Mouse (Mus musculus): ENCODE measurements at regions not wholly inside any gene's neighbourhood (a gene's known extent, or its start where the extent isn't known, plus 50 kb on each side); places are given as distances from the start of the nearest gene placed in this dataset.
"Not testable (repeated sequence)": the region's sequence is repeated elsewhere in the genome, so short reads cannot be mapped to it uniquely, and the experiment has no call there.

DNA sequence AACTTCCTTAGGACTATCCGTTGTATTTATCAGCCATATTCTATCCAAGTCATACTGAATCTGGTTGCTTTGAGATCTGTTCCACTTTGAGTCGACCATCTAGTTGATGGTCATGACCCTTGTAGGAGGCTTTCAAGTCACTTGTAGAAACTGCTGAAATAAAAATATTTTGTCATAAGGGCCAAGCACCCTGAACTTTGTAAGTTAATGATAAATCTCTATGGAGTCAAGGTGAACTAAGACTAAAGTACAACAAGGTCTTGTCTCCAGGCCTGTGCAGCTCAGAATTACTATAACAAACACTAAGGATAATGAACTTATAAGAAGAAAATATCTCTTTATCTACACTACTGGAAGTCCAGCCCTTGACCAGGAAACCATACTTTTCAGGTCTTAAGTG is 193.8 kb upstream of the Plxna2 start:
- Histone ChIP-seq H3K9ac (ENCODE audit: low read depth, low read length) (no peak overlapping the region), H3K27ac (ENCODE audit: low read depth, low read length) (no peak overlapping the region), H3K4me3 (ENCODE audit: low read depth, low read length) (no peak overlapping the region), H3K4me1 (replicated peaks; ENCODE audit: control insufficient read depth, insufficient read depth, low read length) (no peaks in the 10 kb centered on the region), H3K9me3 (ENCODE audit: control insufficient read depth, low read length) (no peaks in the 10 kb centered on the region), H3K27me3 (replicated peaks; ENCODE audit: control insufficient read depth, insufficient read depth, low read length) (no peaks in the 10 kb centered on the region), H3K4me2 (no peak overlapping the region), H3K36me3 (ENCODE audit: control insufficient read depth, insufficient read depth, low read length) (no peaks in the 10 kb centered on the region)
- ATAC-seq (replicated peaks; ENCODE audit: low FRiP score) = no peak
- no peak for DNase-seq (ENCODE audit: low spot score)
- WGBS = 78% methylated on average over 2 of the region's 2 CpGs

DNA sequence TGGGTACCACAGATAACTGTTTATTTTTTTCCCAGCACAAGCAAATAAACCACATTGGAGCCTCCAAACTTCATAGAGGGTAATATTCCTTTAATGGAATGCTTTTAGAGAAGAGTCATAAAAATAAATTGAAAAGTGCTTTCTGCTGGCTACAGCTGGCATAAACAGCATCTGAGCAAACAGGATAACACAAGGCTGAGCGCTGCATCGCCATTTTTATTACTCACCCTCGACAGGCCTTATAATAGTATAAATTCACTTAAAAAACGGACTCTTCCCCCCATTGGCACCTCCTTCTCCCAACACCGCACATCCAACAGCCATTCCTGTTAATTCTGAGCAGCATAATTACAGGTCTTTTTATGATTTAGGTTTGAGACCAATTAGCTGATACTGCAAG is 205.8 kb upstream of the Plxna2 start:
- no peaks in the 10 kb centered on the region for H3K27me3 ChIP-seq (replicated peaks; ENCODE audit: control insufficient read depth, insufficient read depth, low read length)
- 76% methylated on average over 5 of the region's 5 CpGs for WGBS
- ATAC-seq (replicated peaks; ENCODE audit: low FRiP score) = no peak
- H3K4me2 ChIP-seq = no peak overlapping the region
- no peaks in the 10 kb centered on the region for H3K9me3 ChIP-seq (ENCODE audit: control insufficient read depth, low read length)
- no peak overlapping the region for H3K4me3 ChIP-seq (ENCODE audit: low read depth, low read length)
- no peaks in the 10 kb centered on the region for H3K36me3 ChIP-seq (ENCODE audit: control insufficient read depth, insufficient read depth, low read length)
- H3K9ac ChIP-seq (ENCODE audit: low read depth, low read length) = no peak overlapping the region
- H3K27ac ChIP-seq (ENCODE audit: low read depth, low read length) = no peak overlapping the region
- no peaks in the 10 kb centered on the region for H3K4me1 ChIP-seq (replicated peaks; ENCODE audit: control insufficient read depth, insufficient read depth, low read length)
- DNase-seq (ENCODE audit: low spot score) = no peak

DNA sequence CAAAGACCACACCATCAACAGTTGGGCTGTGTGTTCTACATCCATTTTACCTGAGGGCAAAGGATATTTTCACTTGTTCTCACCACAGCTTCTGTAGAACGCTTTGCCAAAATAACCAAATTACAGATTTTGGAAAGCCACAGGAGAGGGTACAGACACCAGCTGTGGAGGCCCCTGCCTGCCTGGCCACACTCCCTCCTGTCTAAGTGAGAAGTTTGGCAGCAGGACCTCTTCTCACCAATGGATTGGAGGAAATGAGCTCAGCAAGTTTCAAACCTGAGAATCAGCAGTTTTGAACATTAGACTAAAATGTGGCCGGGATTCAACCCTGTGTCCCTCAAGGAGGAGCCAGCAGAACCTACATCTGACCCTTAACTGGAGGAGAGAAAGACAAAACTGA is 206.2 kb upstream of the Plxna2 start:
- no peak for ATAC-seq (replicated peaks; ENCODE audit: low FRiP score)
- Histone ChIP-seq H3K4me1 (replicated peaks; ENCODE audit: control insufficient read depth, insufficient read depth, low read length) (no peaks in the 10 kb centered on the region), H3K9me3 (ENCODE audit: control insufficient read depth, low read length) (no peaks in the 10 kb centered on the region), H3K27me3 (replicated peaks; ENCODE audit: control insufficient read depth, insufficient read depth, low read length) (no peaks in the 10 kb centered on the region), H3K4me2 (no peak overlapping the region), H3K27ac (ENCODE audit: low read depth, low read length) (no peak overlapping the region), H3K9ac (ENCODE audit: low read depth, low read length) (no peak overlapping the region), H3K4me3 (ENCODE audit: low read depth, low read length) (no peak overlapping the region), H3K36me3 (ENCODE audit: control insufficient read depth, insufficient read depth, low read length) (no peaks in the 10 kb centered on the region)
- WGBS = 64% methylated on average over 2 of the region's 2 CpGs
- no peak for DNase-seq (ENCODE audit: low spot score)

DNA sequence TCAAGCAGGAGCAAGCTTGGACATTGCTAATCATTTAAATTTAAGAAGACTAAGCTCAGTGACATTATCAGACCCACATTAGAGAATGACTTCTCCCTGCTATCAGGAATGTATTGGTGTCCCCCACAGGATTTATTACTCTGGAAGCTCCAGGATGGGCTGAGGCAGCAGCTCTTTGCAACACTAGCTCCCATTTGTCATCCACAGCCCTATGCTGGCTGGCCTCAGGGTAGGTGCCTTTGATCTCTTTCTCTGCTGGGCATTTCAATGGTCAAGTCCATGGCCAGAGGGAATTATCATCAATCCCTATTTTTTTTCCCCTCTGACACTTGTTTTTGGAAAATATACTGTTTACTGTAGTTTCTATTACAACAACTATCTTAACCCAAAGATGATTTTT is 218.7 kb upstream of the Plxna2 start:
- ATAC-seq (replicated peaks; ENCODE audit: low FRiP score) (no peak), DNase-seq (ENCODE audit: low spot score) (no peak)
- H3K36me3 ChIP-seq (ENCODE audit: control insufficient read depth, insufficient read depth, low read length) = no peaks in the 10 kb centered on the region
- H3K9ac ChIP-seq (ENCODE audit: low read depth, low read length) = no peak overlapping the region
- no peaks in the 10 kb centered on the region for H3K27me3 ChIP-seq (replicated peaks; ENCODE audit: control insufficient read depth, insufficient read depth, low read length)
- no peaks in the 10 kb centered on the region for H3K9me3 ChIP-seq (ENCODE audit: control insufficient read depth, low read length)
- no peak overlapping the region for H3K27ac ChIP-seq (ENCODE audit: low read depth, low read length)
- H3K4me2 ChIP-seq = no peak overlapping the region
- H3K4me1 ChIP-seq (replicated peaks; ENCODE audit: control insufficient read depth, insufficient read depth, low read length) = no peaks in the 10 kb centered on the region
- no peak overlapping the region for H3K4me3 ChIP-seq (ENCODE audit: low read depth, low read length)

DNA sequence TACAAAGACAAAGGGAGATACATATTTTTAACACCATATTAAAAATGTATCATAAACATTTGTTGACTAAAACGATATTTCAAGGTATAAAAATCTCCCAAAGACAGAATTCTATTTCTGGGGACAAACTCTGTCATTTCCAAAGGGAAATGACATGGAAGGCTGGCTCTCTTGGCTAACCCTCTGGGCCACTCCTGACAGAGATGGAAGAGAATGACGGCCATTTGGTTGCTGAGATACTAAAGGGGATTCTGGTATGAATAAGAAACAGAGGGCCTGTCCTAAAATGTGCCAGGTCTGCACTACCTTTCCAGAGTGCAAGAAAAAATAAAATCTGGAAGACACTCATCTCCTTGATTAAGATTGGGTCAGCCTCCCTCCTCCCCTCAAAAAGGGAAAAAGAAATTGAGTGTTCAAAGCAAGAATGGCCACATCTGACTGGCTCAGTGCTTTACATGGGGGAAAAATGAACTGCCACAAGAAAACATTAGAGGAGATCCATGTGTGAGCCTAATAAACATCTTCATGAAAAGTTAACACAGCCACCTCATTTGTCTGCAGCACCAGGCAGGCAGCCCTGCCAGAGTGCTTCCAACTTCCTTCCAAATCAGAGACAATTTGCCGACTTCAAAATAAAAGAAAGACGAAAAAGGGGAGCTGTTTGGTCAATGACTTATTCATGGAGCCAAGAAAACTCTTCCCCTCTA is 221.1 kb upstream of the Plxna2 start:
- no peak overlapping the region for H3K9ac ChIP-seq (ENCODE audit: low read depth, low read length)
- no peaks in the 10 kb centered on the region for H3K4me1 ChIP-seq (replicated peaks; ENCODE audit: control insufficient read depth, insufficient read depth, low read length)
- no peak for DNase-seq (ENCODE audit: low spot score)
- H3K4me3 ChIP-seq (ENCODE audit: low read depth, low read length) = no peak overlapping the region
- H3K27me3 ChIP-seq (replicated peaks; ENCODE audit: control insufficient read depth, insufficient read depth, low read length) = no peaks in the 10 kb centered on the region
- H3K4me2 ChIP-seq = no peak overlapping the region
- H3K27ac ChIP-seq (ENCODE audit: low read depth, low read length) = no peak overlapping the region
- H3K9me3 ChIP-seq (ENCODE audit: control insufficient read depth, low read length) = no peaks in the 10 kb centered on the region
- WGBS = 71% methylated on average over 4 of the region's 4 CpGs
- H3K36me3 ChIP-seq (ENCODE audit: control insufficient read depth, insufficient read depth, low read length) = no peaks in the 10 kb centered on the region
- no peak for ATAC-seq (replicated peaks; ENCODE audit: low FRiP score)

DNA sequence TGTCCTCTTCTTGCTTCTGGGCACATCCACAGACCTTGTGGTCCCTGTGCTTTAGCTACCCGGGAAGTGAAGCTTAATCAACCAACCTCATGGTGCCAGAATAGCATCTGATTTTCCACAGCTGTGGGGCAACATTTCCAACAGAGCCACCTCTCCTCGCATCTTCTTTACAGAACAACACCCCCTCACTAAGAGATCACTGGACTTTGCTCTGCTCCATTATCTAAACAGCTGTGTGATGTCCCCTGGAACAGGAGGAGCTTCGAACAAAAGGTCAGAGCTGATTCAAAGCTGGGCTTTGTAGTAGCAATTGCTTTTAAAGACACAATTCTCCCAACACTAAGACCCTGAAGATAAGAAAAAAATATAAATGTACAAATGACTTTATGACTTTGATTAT is 224.3 kb upstream of the Plxna2 start:
- H3K27ac ChIP-seq (ENCODE audit: low read depth, low read length) = no peak overlapping the region
- no peaks in the 10 kb centered on the region for H3K4me1 ChIP-seq (replicated peaks; ENCODE audit: control insufficient read depth, insufficient read depth, low read length)
- DNase-seq (ENCODE audit: low spot score) (no peak), ATAC-seq (replicated peaks; ENCODE audit: low FRiP score) (no peak)
- no peaks in the 10 kb centered on the region for H3K36me3 ChIP-seq (ENCODE audit: control insufficient read depth, insufficient read depth, low read length)
- H3K4me2 ChIP-seq = no peak overlapping the region
- WGBS = 49% methylated on average over 3 of the region's 3 CpGs
- H3K9me3 ChIP-seq (ENCODE audit: control insufficient read depth, low read length) = no peaks in the 10 kb centered on the region
- H3K27me3 ChIP-seq (replicated peaks; ENCODE audit: control insufficient read depth, insufficient read depth, low read length) = no peaks in the 10 kb centered on the region
- no peak overlapping the region for H3K4me3 ChIP-seq (ENCODE audit: low read depth, low read length)
- H3K9ac ChIP-seq (ENCODE audit: low read depth, low read length) = no peak overlapping the region

DNA sequence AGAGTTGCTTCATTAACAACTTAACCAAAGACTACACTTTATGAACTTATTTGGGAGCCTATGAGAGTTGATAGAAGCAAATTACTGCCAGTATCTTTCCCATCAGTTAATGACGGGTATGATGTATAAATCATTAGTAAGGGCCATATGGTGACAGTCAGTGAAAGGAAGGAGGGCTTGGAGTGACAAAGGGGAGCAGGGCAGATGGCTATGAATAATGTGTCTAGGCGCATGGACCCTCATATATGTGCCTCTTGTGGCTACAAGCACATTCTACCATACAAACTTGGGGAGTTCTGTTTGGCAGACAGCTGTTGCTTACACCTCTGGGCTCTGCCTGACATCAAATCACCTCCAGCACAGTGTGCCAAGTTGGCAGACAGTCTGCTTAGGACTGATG is 227.8 kb upstream of the Plxna2 start:
- DNase-seq (ENCODE audit: low spot score) (no peak), ATAC-seq (replicated peaks; ENCODE audit: low FRiP score) (no peak)
- H3K4me1 ChIP-seq (replicated peaks; ENCODE audit: control insufficient read depth, insufficient read depth, low read length) = no peaks in the 10 kb centered on the region
- H3K4me2 ChIP-seq = no peak overlapping the region
- no peaks in the 10 kb centered on the region for H3K36me3 ChIP-seq (ENCODE audit: control insufficient read depth, insufficient read depth, low read length)
- H3K9me3 ChIP-seq (ENCODE audit: control insufficient read depth, low read length) = no peaks in the 10 kb centered on the region
- 78% methylated on average over 2 of the region's 2 CpGs for WGBS
- no peak overlapping the region for H3K9ac ChIP-seq (ENCODE audit: low read depth, low read length)
- H3K4me3 ChIP-seq (ENCODE audit: low read depth, low read length) = no peak overlapping the region
- H3K27ac ChIP-seq (ENCODE audit: low read depth, low read length) = no peak overlapping the region
- H3K27me3 ChIP-seq (replicated peaks; ENCODE audit: control insufficient read depth, insufficient read depth, low read length) = no peaks in the 10 kb centered on the region

DNA sequence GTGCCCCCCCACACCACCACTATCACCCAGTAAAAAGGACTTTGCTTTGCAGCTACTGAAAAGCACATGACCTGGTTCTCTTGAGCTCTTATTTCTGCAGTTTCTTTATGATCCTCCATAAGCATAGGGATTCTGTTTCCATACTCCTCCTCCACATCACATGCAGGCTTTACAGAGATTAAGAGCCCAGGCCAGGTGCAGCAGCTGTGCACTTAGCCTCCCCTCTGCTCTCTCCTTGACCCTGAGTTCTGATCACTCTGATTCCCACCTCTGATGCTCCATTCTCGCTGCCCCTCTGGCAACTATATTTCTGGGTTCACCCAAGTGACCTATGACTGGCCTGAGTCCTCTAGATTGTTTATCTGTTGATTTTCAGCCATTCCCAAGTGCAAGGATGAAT is 239.9 kb upstream of the Plxna2 start:
- H3K4me3 ChIP-seq (ENCODE audit: low read depth, low read length) = no peak overlapping the region
- no peaks in the 10 kb centered on the region for H3K9me3 ChIP-seq (ENCODE audit: control insufficient read depth, low read length)
- no peaks in the 10 kb centered on the region for H3K27me3 ChIP-seq (replicated peaks; ENCODE audit: control insufficient read depth, insufficient read depth, low read length)
- no peaks in the 10 kb centered on the region for H3K4me1 ChIP-seq (replicated peaks; ENCODE audit: control insufficient read depth, insufficient read depth, low read length)
- ATAC-seq (replicated peaks; ENCODE audit: low FRiP score) (no peak), DNase-seq (ENCODE audit: low spot score) (no peak)
- 53% methylated on average over 1 of the region's 1 CpGs for WGBS
- H3K36me3 ChIP-seq (ENCODE audit: control insufficient read depth, insufficient read depth, low read length) = no peaks in the 10 kb centered on the region
- H3K27ac ChIP-seq (ENCODE audit: low read depth, low read length) = no peak overlapping the region
- H3K4me2 ChIP-seq = no peak overlapping the region
- H3K9ac ChIP-seq (ENCODE audit: low read depth, low read length) = no peak overlapping the region

DNA sequence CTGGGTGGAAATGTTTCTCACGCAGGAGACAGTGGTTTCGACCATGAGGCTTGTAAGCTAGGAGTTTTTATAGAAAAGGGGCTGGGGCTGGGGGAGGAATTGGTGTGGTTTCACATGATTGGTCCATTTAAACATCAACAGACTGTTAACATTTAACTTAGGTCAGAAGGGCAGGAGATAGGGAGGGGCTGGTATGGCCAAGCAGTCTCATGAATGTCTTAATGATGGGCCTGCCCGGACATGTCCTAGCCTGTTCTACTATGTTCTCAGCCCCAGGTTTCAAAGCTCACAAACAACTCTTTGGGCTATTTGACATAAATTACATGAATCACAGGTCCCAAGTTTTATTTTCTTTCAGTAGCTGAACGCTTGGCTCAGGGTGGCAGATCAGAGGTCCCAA is 244.5 kb upstream of the Plxna2 start:
- H3K4me1 ChIP-seq (replicated peaks; ENCODE audit: control insufficient read depth, insufficient read depth, low read length); H3K27ac ChIP-seq (ENCODE audit: low read depth, low read length); ATAC-seq (replicated peaks; ENCODE audit: low FRiP score); H3K36me3 ChIP-seq (ENCODE audit: control insufficient read depth, insufficient read depth, low read length); H3K4me2 ChIP-seq; H3K4me3 ChIP-seq (ENCODE audit: low read depth, low read length); H3K9ac ChIP-seq (ENCODE audit: low read depth, low read length); DNase-seq (ENCODE audit: low spot score); H3K9me3 ChIP-seq (ENCODE audit: control insufficient read depth, low read length); H3K27me3 ChIP-seq (replicated peaks; ENCODE audit: control insufficient read depth, insufficient read depth, low read length): not testable (repeated sequence)
- WGBS = 85% methylated on average over 4 of the region's 4 CpGs

Data from liver, embryonic 11.5 days (tissue).